Mouse (Mus musculus) limb, embryonic 14.5 days (tissue): ENCODE results near the gene Meis1. TPM values are rescaled to one million over a fixed set of nuclear protein-coding genes. Genes with fewer than 3 reads are reported as not detected.

Experiments used
- ATAC-seq: fragments of 200-750 bp; cut with Nextera tagmentation; 2 replicates; pipeline ENCODE4 v1.8.0; 2017; ENCODE audit warnings: low read depth, moderate number of reproducible peaks, moderate TSS enrichment; ENCODE audit not compliant: low FRiP score
- DNase-seq: peaks from one replicate; pipeline ENCODE4 v3.0.0-alpha.2; 2015; ENCODE audit warnings: low spot score
- H3K27ac ChIP-seq: fragments of 300-500 bp; sonication (generic); replicated peaks from 2 replicates; pipeline ENCODE4 v1.5.1; 2014; ENCODE audit warnings: low read depth, mild to moderate bottlenecking, low read length, moderate library complexity, mixed read lengths
- H3K27me3 ChIP-seq: fragments of 300-500 bp; sonication (generic); 2 replicates; pipeline ENCODE4 v1.6.1; 2014; ENCODE audit warnings: low read length, mixed read lengths; ENCODE audit not compliant: control insufficient read depth, insufficient read depth
- H3K36me3 ChIP-seq: fragments of 300-500 bp; sonication (generic); 2 replicates; pipeline ENCODE4 v1.6.1; 2014; ENCODE audit warnings: mild to moderate bottlenecking, low read length, moderate library complexity, mixed read lengths; ENCODE audit not compliant: control insufficient read depth, insufficient read depth
- H3K4me1 ChIP-seq: fragments of 300-500 bp; sonication (generic); 2 replicates; pipeline ENCODE4 v1.6.1; 2014; ENCODE audit warnings: antibody characterized with exemption, low read length, mixed read lengths; ENCODE audit not compliant: control insufficient read depth, insufficient read depth
- H3K4me2 ChIP-seq: fragments of 300-500 bp; sonication (generic); replicated peaks from 2 replicates; pipeline ENCODE4 v1.6.1; 2014; ENCODE audit warnings: low read depth, mild to moderate bottlenecking, low read length, moderate library complexity; ENCODE audit not compliant: severe bottlenecking
- H3K4me3 ChIP-seq: fragments of 300-500 bp; sonication (generic); replicated peaks from 2 replicates; pipeline ENCODE4 v1.5.1; 2014; ENCODE audit warnings: low read length
- H3K9ac ChIP-seq: fragments of 300-500 bp; sonication (generic); 2 replicates; pipeline ENCODE4 v1.6.1; 2014; ENCODE audit warnings: mild to moderate bottlenecking, low read depth, low read length, moderate library complexity; ENCODE audit not compliant: severe bottlenecking
- H3K9me3 ChIP-seq: fragments of 300-500 bp; sonication (generic); 2 replicates; pipeline ENCODE4 v1.6.1; 2016; ENCODE audit warnings: low read length; ENCODE audit not compliant: control insufficient read depth
- POLR2A ChIP-seq: fragments of 200-500 bp; IDR thresholded peaks from 2 replicates; pipeline ENCODE4 v1.8.0; 2012; ENCODE audit warnings: inconsistent platforms, mild to moderate bottlenecking, moderate library complexity, borderline replicate concordance; ENCODE audit not compliant: insufficient read depth, insufficient read length; ENCODE audit errors: extremely low read depth
- WGBS: fragments of 180-500 bp; shearing (Covaris S2); extraction: QIAGEN DNeasy Blood & Tissue Kit; methylation state at CpG from one replicate; pipeline ENCODE4 v1.1.7; 2014; 5-methylcytosine and 5-hydroxymethylcytosine counted together
- polyA plus RNA-seq, 2 experiments: library from polyadenylated mRNA; depleted of rRNA in 1 of 2; stranded (reverse) in 1 of 2; unstranded in 1 of 2; fragments of >200 nt; fragmentation: Nextera tagmentation in 1 of 2; extraction: Ambion mirVana in 1 of 2; gene quantifications; 2 replicates each; pipeline versions ENCODE4 v1.2.1 to v1.2.3; 2012 to 2014

Gene Meis1
- polyA plus RNA-seq, 2 experiments, result 15.9 to 16.2 TPM

DNA sequence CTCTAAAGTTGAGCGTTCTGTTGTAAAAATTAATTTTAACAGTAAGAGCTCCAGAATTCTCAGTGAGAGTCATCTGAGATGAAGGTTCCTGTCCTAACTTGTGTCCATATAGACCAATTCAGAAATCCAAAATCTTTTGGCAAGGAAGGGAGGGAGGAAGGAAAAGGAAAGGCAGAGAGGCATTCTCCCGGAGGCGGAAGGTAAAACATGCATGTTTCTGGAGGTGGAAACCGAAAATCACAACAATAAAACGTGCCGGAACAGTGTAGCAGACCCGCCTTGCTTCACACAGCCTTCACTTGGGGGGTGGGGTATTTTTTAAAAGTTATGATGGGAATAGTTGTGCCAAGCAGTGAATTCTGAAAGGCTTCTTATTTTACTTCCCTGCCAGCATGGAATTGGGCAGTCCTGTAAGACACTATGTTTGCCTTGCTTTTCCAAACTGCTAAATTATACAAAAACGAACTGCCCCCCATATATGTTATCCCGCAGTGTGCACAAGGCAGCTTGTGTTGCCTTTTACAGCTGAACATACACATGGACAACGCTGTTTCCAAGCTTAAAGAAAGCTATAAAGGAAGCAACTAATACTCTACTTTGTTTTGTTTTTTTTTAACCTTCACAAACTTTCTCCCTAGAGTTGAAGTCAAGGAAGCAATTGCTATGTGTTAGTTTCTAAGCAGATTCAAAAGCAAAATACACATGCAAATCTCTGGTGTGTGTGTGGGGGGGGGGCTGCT, 2.1 kb downstream of the Meis1 start:
- peak overlapping the region; percentile 46; the same call in 1 of the 2 replicates for H3K9ac ChIP-seq
- H3K27ac ChIP-seq, result no peak overlapping the region
- no peak for TF ChIP-seq POLR2A
- peak overlapping the region; percentile 95 for H3K4me2 ChIP-seq
- H3K36me3 ChIP-seq, result no peaks in the 10 kb centered on the region
- DNase-seq (no peak), ATAC-seq (no peak)
- no peaks in the 10 kb centered on the region for H3K9me3 ChIP-seq
- peak overlapping the region; percentile 32 for H3K4me3 ChIP-seq
- H3K4me1 ChIP-seq, result peaks cover 2% of the 10 kb centered on the region
- 1% methylated on average over 10 of the region's 10 CpGs for WGBS
- peaks cover 83% of the 10 kb centered on the region for H3K27me3 ChIP-seq

DNA sequence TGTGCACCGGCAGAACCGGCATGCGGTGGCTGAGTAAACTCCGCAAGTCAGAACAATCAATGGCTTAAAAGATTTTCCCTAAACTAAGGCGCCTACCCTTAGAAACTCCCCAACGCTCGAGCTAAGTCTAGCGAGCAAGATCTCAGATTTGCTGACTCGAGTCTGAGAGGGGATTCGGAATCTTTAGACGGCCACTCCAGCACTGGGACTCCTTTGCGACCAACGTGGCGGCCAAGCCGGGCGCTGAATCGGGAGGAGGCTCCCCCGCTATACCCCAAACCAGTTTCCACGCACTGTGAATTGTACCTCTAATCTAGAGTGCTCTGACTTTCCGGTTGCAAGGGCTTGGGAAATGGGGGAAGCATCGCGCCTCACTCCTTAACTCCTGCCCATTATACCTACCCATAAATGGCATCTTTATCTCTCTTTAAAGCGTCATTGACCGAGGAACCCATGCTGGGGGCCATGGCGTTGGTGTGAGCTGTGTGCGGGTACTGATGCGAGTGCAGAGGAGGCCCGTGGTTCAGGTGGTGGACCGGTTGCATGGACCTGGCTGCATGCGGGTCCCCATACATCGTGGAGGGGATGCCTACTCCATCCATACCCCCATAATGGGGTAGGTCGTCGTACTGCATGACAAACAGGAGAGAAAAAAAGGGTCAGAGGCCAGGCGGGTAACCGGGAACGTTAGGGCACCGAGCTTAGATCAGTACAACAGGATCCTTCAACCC, 2.9 kb downstream of the Meis1 start:
- Histone ChIP-seq H3K9ac (peak overlapping the region; percentile 46), H3K36me3 (no peaks in the 10 kb centered on the region), H3K9me3 (no peaks in the 10 kb centered on the region), H3K4me3 (peak overlapping the region; percentile 32), H3K4me2 (peak overlapping the region; percentile 95), H3K27me3 (peaks cover 83% of the 10 kb centered on the region), H3K27ac (no peak overlapping the region), H3K4me1 (peaks cover 2% of the 10 kb centered on the region; the same call in 1 of the 2 replicates)
- 3% methylated on average over 37 of the region's 37 CpGs for WGBS
- no peak for DNase-seq
- no peak for ATAC-seq
- no peak for TF ChIP-seq POLR2A

- WGBS, result 4% methylated on average over 5 of the region's 5 CpGs
- H3K27ac ChIP-seq, result no peak overlapping the region
- peak; percentile 49 for DNase-seq
Observed at GRCm38 (mm10) chr11:19015381-19015730, 3.4 kb downstream of the Meis1 start.

DNA sequence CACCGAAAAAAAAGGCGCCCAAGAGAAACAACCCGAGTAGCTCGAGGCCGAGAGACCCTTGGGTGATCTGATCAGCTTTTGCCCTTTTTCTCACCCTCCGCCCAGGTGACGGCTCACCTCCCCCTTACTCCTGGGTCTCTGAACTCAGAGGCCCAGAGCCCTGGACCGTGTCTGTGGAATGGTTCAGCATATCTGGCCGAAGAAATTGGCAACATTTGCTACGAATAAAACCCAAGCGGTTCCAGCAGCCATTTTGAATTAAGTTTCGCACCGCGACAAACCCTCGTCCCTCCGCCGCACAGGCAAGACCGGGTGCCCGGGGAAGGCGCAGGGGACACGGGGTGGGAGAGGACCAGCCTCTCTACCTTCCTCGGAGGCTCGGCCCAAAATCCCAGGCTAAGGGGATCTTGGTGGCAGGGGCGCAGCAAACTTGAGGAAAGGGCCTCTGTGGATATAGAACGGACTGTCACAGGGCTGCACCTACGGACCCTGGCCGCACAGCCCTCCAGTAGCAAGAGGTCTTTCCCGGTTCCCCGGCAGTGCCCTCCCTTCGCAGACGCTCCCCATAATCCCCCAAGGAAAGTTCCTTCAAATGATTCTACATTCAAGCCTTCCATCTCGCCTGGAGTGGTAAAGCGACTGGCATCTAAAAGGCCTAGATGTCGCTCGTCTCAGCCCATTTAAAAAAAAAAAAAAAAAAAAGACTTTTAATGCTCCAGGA, 4.2 kb downstream of the Meis1 start:
- no peaks in the 10 kb centered on the region for H3K9me3 ChIP-seq
- no peaks in the 10 kb centered on the region; the same call in 1 of the 2 replicates for H3K4me1 ChIP-seq
- WGBS, result 2% methylated on average over 35 of the region's 35 CpGs
- H3K27me3 ChIP-seq, result peaks cover 84% of the 10 kb centered on the region
- H3K4me3 ChIP-seq, result peak overlapping the region; percentile 32
- H3K9ac ChIP-seq, result peak overlapping the region; percentile 50
- H3K4me2 ChIP-seq, result peak overlapping the region; percentile 95
- no peaks in the 10 kb centered on the region for H3K36me3 ChIP-seq
- no peak for ATAC-seq
- no peak for TF ChIP-seq POLR2A
- DNase-seq, result no peak
- no peak overlapping the region for H3K27ac ChIP-seq

More at GRCm38 (mm10) chr11:19015381-19015730, 3.4 kb downstream of the Meis1 start:
- Histone ChIP-seq H3K36me3 (no peaks in the 10 kb centered on the region), H3K9me3 (no peaks in the 10 kb centered on the region), H3K4me1 (no peaks in the 10 kb centered on the region; the same call in 1 of the 2 replicates), H3K4me2 (peak overlapping the region; percentile 95), H3K4me3 (peak overlapping the region; percentile 32), H3K9ac (peak overlapping the region; percentile 46), H3K27me3 (peaks cover 83% of the 10 kb centered on the region)
- TF ChIP-seq POLR2A, result no peak
- no peak for ATAC-seq

DNA sequence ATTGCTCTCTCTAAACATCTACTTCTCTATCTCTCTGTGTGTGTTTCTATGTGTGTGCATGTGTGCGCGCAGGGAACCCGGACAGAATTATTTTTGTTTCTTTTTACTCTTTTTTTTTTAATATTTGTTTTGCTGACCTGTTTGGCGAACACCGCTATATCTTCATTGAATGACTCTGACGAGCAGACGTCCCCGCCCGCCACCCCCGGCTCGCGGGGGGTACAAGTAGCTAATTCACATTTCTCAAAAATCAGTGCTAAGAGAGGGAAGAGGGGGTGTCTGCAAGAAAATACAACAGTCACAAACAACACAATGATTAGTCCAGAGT, 4.7 kb downstream of the Meis1 start:
- no peak for TF ChIP-seq POLR2A
- no peaks in the 10 kb centered on the region; the same call in 1 of the 2 replicates for H3K4me1 ChIP-seq

More for the DNA sequence above, 4.7 kb downstream of the Meis1 start:
- Histone ChIP-seq H3K9me3 (no peaks in the 10 kb centered on the region), H3K27ac (no peak overlapping the region), H3K36me3 (no peaks in the 10 kb centered on the region), H3K4me3 (peak overlapping the region; percentile 32), H3K4me2 (peak overlapping the region; percentile 95), H3K27me3 (peaks cover 87% of the 10 kb centered on the region), H3K9ac (peak overlapping the region; percentile 50; the same call in 1 of the 2 replicates)
- ATAC-seq (no peak), DNase-seq (no peak)
- 12% methylated on average over 12 of the region's 12 CpGs for WGBS
